ENCODE assay signal across 10 mouse cellular contexts in the genomic region with DNA sequence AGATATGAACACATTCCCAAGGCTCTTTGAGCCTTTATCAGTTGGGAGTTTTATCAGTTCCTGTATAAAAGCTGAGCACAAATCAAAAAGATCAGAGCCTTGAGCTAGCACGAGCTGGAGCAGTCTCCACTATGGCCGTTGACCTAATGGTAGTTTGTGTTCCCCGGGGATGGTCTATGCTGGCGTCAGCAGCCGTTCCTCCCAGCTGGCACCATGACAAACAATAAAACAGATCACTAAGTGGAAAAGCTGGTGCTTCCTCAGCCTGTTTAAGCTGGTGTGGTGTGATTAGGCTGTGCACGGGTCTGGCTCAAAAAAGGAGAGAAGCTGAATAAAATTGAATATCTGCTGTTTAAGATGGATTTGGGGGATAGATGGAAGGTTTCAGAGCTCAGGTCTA.
DNase-seq lines count a peak whose midpoint lies in the region; ATAC-seq lines count a peak whose summit lies in the region.
"Had no signal": no experiment of that assay in that cellular context is flagged by ENCODE, and none has a peak within 500 bp of the region (broad histone marks: within the 10 kb centered on the region; RNA-seq: fewer than 3 reads in every experiment).

No protein-coding gene starts in this region.

- ATAC-seq in kidney, embryonic 14.5 days (ENCODE audit: low FRiP score, low TSS enrichment) = no peak
- no peak for ATAC-seq in kidney, embryonic 15.5 days (replicated peaks; ENCODE audit: low FRiP score)
- peak; percentile 42; the same call in 1 of the 2 replicates for ATAC-seq in neural tube, embryonic 13.5 days (ENCODE audit: low read depth)

- WGBS in kidney, embryonic 14.5 days = 31% methylated on average over 6 of the region's 6 CpGs
- WGBS in kidney, embryonic 15.5 days = 20% methylated on average over 6 of the region's 6 CpGs
- WGBS in neural tube, embryonic 13.5 days = 14% methylated on average over 6 of the region's 6 CpGs

- peak; percentile 35 for DNase-seq in kidney, adult 11 months
- peak; percentile 21 to 42 for DNase-seq in heart, adult 9 months (ENCODE audit: low spot score in 2 of 2)
- DNase-seq in right cerebral cortex, adult 2 months (ENCODE audit: low spot score in 2 of 2) = no peak
- no peak for DNase-seq in left cerebral cortex, postnatal 36 days (ENCODE audit: low spot score in 2 of 2)
- no peak for DNase-seq in layer of hippocampus, adult 18-20 months (ENCODE audit: low spot score in 2 of 2)
- DNase-seq: thymus, postnatal 25 days had no signal

- no peak overlapping the region for H3K9ac ChIP-seq in kidney, embryonic 14.5 days (ENCODE audit: low read depth, low read length)
- H3K9ac ChIP-seq in kidney, embryonic 15.5 days = no peak overlapping the region
- no peak overlapping the region for H3K9ac ChIP-seq in neural tube, embryonic 13.5 days
- H3K9ac ChIP-seq: midbrain, embryonic 12.5 days had no signal

- H3K27ac ChIP-seq in kidney, embryonic 14.5 days (ENCODE audit: low read depth, low read length) = no peak overlapping the region
- no peak overlapping the region; the same call in 1 of the 2 replicates for H3K27ac ChIP-seq in kidney, embryonic 15.5 days
- H3K27ac ChIP-seq in neural tube, embryonic 13.5 days (replicated peaks) = peak overlapping the region; percentile 68
- H3K27ac ChIP-seq: midbrain, embryonic 12.5 days had no signal

- no peaks in the 10 kb centered on the region for H3K27me3 ChIP-seq in kidney, embryonic 14.5 days (ENCODE audit: control insufficient read depth, insufficient read depth, low read length)
- H3K27me3 ChIP-seq in kidney, embryonic 15.5 days = no peaks in the 10 kb centered on the region
- no peaks in the 10 kb centered on the region for H3K27me3 ChIP-seq in neural tube, embryonic 13.5 days
- H3K27me3 ChIP-seq: midbrain, embryonic 12.5 days had no signal

- H3K4me2 ChIP-seq in kidney, embryonic 14.5 days (replicated peaks; ENCODE audit: low read depth, low read length) = no peak overlapping the region
- H3K4me2 ChIP-seq in kidney, embryonic 15.5 days = 0 out of 2 replicates have a peak overlapping the region, but pooled peaks have one; percentile 7
- H3K4me2 ChIP-seq in neural tube, embryonic 13.5 days = no peak overlapping the region
- H3K4me2 ChIP-seq: midbrain, embryonic 12.5 days had no signal

- intact Hi-C loops in left cerebral cortex, postnatal 36 days (cut with DNase I) = no loop called here

- H3K4me1 ChIP-seq in kidney, embryonic 14.5 days (ENCODE audit: control insufficient read depth, insufficient read depth, low read length) = peaks cover 13% of the 10 kb centered on the region; the same call in 1 of the 2 replicates
- H3K4me1 ChIP-seq in kidney, embryonic 15.5 days = peaks cover 29% of the 10 kb centered on the region
- peaks cover 34% of the 10 kb centered on the region for H3K4me1 ChIP-seq in neural tube, embryonic 13.5 days (replicated peaks)

- no peak overlapping the region for H3K4me3 ChIP-seq in kidney, embryonic 14.5 days (ENCODE audit: low read length)
- H3K4me3 ChIP-seq in kidney, embryonic 15.5 days (replicated peaks) = no peak overlapping the region
- no peak overlapping the region for H3K4me3 ChIP-seq in neural tube, embryonic 13.5 days
- H3K4me3 ChIP-seq: midbrain, embryonic 12.5 days had no signal

- H3K36me3 ChIP-seq in kidney, embryonic 14.5 days (ENCODE audit: control insufficient read depth, insufficient read depth, low read length) = no peaks in the 10 kb centered on the region
- no peaks in the 10 kb centered on the region for H3K36me3 ChIP-seq in kidney, embryonic 15.5 days
- no peaks in the 10 kb centered on the region for H3K36me3 ChIP-seq in neural tube, embryonic 13.5 days
- H3K36me3 ChIP-seq: midbrain, embryonic 12.5 days had no signal

- no peaks in the 10 kb centered on the region for H3K9me3 ChIP-seq in kidney, embryonic 14.5 days (ENCODE audit: control insufficient read depth, low read length)
- H3K9me3 ChIP-seq in kidney, embryonic 15.5 days (replicated peaks) = no peaks in the 10 kb centered on the region
- H3K9me3 ChIP-seq in neural tube, embryonic 13.5 days = no peaks in the 10 kb centered on the region
- H3K9me3 ChIP-seq: midbrain, embryonic 12.5 days had no signal

Comparison
In these comparisons a context has a peak if more than half of its experiments do, and no peak if none do; other contexts are left out.
1. DNase-seq: peak in kidney, adult 11 months (single experiment) and heart, adult 9 months (2 of 2); none in right cerebral cortex, adult 2 months (0 of 2), left cerebral cortex, postnatal 36 days (0 of 2) and layer of hippocampus, adult 18-20 months (0 of 2).